Mouse (Mus musculus) heart, adult 8-10 months (tissue): ENCODE measurements at regions not wholly inside any gene's neighbourhood (a gene's known extent, or its start where the extent isn't known, plus 50 kb on each side); places are given as distances from the start of the nearest gene placed in this dataset.

ENCODE experiments used
- DNase-seq: peaks from one replicate; pipeline ENCODE4 v3.0.0; 2022; ENCODE audit warnings: low spot score

DNA sequence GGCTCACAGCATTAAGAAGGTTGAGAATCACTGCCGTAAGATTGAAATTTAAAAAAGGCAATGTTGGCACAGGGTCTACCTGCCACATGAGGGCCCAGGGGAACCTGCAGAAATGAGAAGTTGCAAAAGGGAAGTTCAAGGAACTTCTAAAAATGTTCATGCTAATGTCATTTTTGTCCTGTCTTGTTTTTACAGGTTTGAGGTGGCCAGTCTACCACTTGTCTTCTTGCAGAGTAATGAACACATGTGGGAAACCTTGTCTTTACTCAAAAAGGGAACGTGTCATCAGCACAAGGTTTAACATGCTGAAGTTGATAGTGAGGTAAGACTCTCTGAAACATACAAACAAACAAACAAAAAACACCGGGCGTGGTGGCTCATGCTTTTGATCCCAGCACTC lies 71.4 kb upstream of the Nanos1 start:
- no peak for DNase-seq

DNA sequence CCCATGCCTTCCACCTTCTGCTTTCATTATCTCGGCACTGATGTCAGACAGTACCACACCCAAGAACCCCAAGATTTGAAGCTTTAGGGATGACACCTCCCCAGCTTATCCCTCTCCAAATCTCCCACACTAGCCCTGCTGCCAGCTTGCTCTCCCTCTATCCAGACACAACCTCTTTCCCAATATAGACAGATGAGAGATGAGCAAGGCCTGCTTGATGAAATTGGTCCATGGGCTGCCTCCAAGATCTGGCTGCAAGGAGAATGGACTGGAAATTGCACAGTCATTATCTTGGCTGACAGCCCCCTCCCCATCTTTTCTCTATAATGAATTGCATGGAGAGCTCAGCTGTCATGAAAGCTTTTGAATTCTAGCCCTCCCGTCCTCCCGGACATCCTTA lies 73.5 kb upstream of the Nanos1 start:
- DNase-seq, result no peak

DNA sequence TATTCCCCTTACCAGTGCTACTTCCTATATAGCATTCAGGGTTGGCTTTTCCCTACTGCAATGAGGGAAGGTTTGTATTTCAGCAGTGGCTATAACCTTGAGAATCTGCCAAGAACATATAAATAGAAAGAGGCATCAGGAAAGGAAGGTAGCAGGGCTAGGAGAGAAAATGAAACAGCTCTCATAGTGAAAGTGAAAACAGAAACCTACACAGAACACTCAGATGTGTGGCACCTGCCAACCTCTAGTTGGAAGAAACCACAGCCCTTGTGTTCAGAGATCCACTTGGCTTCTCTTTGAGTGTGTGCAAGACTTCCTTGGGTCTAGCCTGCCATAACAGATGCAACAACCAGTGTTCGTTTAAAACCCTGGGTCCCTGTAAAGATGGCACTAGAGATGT lies 74.3 kb upstream of the Nanos1 start:
- peak; percentile 3 for DNase-seq

DNA sequence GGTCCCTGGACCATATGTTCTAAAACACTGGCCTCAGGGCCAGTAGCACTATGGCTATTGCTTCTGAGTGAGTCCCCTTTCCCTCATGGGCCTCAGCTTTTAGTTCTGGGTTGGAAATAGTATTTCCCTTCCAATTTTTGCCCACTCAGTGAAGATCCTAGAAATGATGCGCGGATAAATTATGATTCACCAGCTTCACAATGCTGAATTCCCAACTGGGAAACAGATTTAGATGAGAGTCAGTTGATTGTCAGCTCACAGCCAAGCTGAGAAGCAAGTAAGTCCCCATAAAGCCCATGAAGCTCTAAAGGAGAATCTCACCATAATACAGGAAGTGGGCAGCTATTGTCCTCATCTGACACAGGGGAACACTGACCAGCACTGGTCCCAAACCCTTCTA lies 77.6 kb upstream of the Nanos1 start:
- DNase-seq, result no peak

DNA sequence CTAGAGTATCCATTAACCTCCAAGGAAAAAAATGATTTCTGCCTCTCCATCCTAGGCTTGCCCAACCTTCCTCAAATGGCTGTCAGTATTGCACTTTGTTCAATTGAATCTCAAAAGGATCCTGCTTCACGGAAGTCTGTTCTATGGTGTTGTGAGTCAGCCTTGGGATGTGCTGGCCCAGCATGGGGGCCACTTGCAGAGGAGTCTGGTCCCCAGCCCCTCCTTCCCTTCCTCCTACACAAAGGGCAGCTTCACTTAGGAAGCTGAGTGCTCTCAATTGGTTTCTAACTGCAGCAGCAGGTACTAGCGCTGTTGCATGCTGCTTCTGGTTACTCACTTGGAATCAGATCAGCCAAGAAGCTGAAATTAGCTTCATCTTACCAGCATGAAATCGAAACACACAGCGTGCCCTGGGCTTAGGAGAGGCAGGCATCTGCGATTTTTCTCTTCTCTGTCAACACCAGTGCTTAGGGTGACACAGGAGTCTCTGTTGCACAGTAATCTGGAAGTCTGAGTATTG lies 80.8 kb upstream of the Nanos1 start:
- no peak for DNase-seq

DNA sequence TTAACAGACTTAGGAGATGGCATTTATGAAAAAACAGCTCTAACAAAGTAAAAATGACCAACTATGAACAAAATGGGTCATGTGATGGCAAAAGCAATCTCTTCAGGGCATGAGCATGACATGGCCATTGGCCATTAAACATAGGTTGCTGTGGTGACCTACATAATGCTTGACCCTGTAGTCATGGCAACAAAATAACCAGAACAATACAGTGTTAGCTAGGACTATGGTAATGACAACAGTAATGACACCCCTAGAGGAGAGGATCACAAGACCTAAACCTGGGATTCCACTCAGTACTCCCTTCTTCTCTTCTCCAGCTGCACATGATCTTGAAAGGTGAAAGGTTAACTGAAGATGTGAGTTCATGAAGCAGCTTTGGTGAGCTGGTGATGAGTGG lies 85.0 kb upstream of the Nanos1 start:
- no peak for DNase-seq

DNA sequence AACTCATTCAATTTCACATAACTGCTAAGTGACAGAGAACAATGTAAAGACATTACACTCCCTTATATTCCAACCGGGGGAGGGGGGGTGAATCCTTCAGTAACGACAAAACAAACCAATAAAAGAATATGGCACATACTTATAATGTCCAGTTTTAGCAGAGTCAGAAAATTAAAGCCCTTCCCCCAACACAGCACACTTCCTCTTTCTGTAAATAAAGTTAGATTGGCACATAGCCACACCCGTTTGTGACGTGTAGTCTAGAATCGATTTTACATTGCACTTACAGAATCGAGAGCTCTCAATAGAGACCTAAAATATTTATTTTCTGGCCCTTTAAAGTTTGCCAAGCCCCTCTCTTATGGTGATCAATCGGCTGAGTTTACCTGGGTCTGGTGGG lies 85.0 kb upstream of the Cacul1 start:
- no peak for DNase-seq

DNA sequence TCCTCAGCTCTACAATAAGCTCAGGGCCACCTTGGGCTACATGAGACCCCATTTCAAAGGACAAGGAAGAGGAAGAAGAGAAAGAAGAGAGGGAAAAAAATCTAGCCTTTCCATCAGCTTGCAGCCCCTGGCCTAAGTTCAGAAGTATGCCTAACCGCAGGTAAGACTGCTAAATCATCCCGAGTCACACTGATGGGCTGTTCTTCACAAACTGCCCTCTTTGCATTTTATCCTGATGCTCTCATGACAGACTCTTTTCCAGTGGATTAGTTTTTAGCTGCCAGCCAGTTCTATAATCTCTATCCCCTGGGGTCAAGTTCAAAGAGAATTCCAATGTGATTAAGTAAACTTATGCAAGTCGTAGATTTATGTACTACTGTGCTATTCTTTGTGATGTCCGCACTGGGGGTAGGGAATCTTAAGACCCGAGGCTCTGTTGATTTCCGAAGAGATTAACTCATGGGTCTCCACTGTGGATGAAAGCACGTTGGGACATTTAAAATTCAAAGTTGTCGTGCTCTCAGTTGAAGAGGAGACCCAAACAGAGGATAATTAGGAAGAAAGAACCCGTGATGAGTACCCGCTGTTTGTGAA lies 70.4 kb upstream of the Cacul1 start:
- no peak for DNase-seq

DNA sequence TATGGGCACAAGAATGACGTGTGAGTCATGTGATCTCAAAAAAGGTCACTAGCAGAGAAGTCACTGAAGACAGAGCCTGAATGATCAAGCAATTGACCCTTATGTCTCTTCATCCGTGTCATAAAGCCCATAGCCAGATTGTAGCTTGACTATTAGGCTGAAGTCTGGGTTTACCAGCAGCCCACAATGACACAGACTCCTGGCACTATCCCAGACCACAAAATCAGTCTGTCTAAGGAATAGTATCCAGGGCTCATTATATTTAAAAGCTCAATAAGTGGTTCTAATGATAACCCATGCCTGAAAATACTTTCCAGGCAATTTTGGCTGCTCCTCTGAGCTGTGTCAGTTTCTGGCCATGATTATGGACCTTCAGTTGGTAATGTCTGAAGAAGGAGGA lies 59.2 kb upstream of the Cacul1 start:
- no peak for DNase-seq
